Mouse (Mus musculus) megakaryocyte-erythroid progenitor cell, adult 5-6 weeks (primary cell): ENCODE measurements around the gene Sgce. TPM values are rescaled to one million over a fixed set of nuclear protein-coding genes. Genes with fewer than 3 reads are reported as not detected.
A peak's percentile ranks its signal among the peaks of the same experiment; 100 is the strongest.
"Not testable (repeated sequence)": the region's sequence is repeated elsewhere in the genome, so short reads cannot be mapped to it uniquely, and the experiment has no call there.

Experiments used
- ATAC-seq: replicated peaks from 2 replicates; pipeline ENCODE4 v1.8.0; 2016; ENCODE audit warnings: mild to moderate bottlenecking, inconsistent platforms; ENCODE audit not compliant: severe bottlenecking, poor library complexity, low FRiP score, low TSS enrichment
- total RNA-seq, 2 experiments: library from RNA; stranded (forward) in 1 of 2; stranded (reverse) in 1 of 2; fragments of 200-1000, 215-1000 nt in 1 of 2; fragments of >200 nt in 1 of 2; fragmentation: Nextera tagmentation in 1 of 2; gene quantifications; 2 replicates each; pipeline ENCODE4 v1.2.3; 2014 to 2017

The Sgce gene
- total RNA-seq (2014; fragmentation: Nextera tagmentation) (0.57 TPM in 1 of 2 replicates, not detected in the other), total RNA-seq (2017) (1.0 and 4.4 TPM in 2 replicates)

- peak; percentile 12; the same call in 1 of the 2 replicates for ATAC-seq
Measured at GRCm38 (mm10) chr6:4746696-4747439, at the start of gene Sgce, which contains the start of gene Peg10. Gene Sgce (minus strand): TSS chr6:4747207. Gene Peg10 (plus strand): TSS chr6:4747306.

- no peak for ATAC-seq
Measured at GRCm38 (mm10) chr6:4796281-4796680, 49.3 kb upstream of the Sgce start.

- peak; percentile 82; the same call in 1 of the 2 replicates for ATAC-seq
Measured at GRCm38 (mm10) chr6:4762252-4762651, 15.2 kb upstream of the Sgce start.

GRCm38 (mm10) chr6:4761415-4762142, 14.6 kb upstream of the Sgce start:
- ATAC-seq, result not testable (repeated sequence)

- no peak for ATAC-seq
Measured at GRCm38 (mm10) chr6:4754886-4755285, 7.9 kb upstream of the Sgce start.

GRCm38 (mm10) chr6:4754286-4754685, 7.3 kb upstream of the Sgce start:
- ATAC-seq, result no peak

- ATAC-seq, result no peak
Measured at GRCm38 (mm10) chr6:4751355-4751754, 4.3 kb upstream of the Sgce start.

- ATAC-seq, result peak; percentile 92
Measured at GRCm38 (mm10) chr6:4749091-4749490, 2.1 kb upstream of the Sgce start.

- ATAC-seq, result 0 out of 2 replicates have a peak, but pooled peaks have one; percentile 5
Measured at GRCm38 (mm10) chr6:4748506-4748961, 1.5 kb upstream of the Sgce start.

- peak; percentile 52 for ATAC-seq
Measured at GRCm38 (mm10) chr6:4747677-4748505, 884 bp upstream of the Sgce start.

- no peak for ATAC-seq
Measured at GRCm38 (mm10) chr6:4746036-4746695, 841 bp downstream of the Sgce start.

- no peak for ATAC-seq
Measured at GRCm38 (mm10) chr6:4740511-4740910, 6.5 kb downstream of the Sgce start.

- ATAC-seq, result no peak
Measured at GRCm38 (mm10) chr6:4739522-4740355, 7.3 kb downstream of the Sgce start.

- no peak for ATAC-seq
Measured at GRCm38 (mm10) chr6:4738717-4739116, 8.3 kb downstream of the Sgce start.

GRCm38 (mm10) chr6:4738034-4738629, 8.9 kb downstream of the Sgce start:
- no peak for ATAC-seq

GRCm38 (mm10) chr6:4736372-4736771, 10.6 kb downstream of the Sgce start:
- no peak for ATAC-seq

GRCm38 (mm10) chr6:4733208-4733607, 13.8 kb downstream of the Sgce start:
- no peak for ATAC-seq

- no peak for ATAC-seq
Measured at GRCm38 (mm10) chr6:4731675-4732074, 15.3 kb downstream of the Sgce start.
